Mouse (Mus musculus) layer of hippocampus, adult 11-12 months (tissue): ENCODE data around the gene Abhd14a.

ENCODE experiments used
- DNase-seq: peaks from one replicate; pipeline ENCODE4 v3.0.0; 2022; ENCODE audit warnings: low spot score

Gene Abhd14a

GRCm38 (mm10) chr9:106469317-106469716 lies 21.8 kb upstream of the Abhd14a start:
- DNase-seq, result no peak

- no peak for DNase-seq
Measured at GRCm38 (mm10) chr9:106467746-106468145, 20.3 kb upstream of the Abhd14a start.

GRCm38 (mm10) chr9:106466721-106467120 lies 19.2 kb upstream of the Abhd14a start:
- no peak for DNase-seq

GRCm38 (mm10) chr9:106465571-106466200 lies 18.2 kb upstream of the Abhd14a start, which contains the start of gene Gpr62:
Gene Gpr62 (minus strand): TSS chr9:106465938.
- peak; percentile 84 for DNase-seq

GRCm38 (mm10) chr9:106464751-106465541 lies 17.5 kb upstream of the Abhd14a start:
- DNase-seq, result peak; percentile 75

GRCm38 (mm10) chr9:106463122-106464063 lies 15.9 kb upstream of the Abhd14a start:
- no peak for DNase-seq

- no peak for DNase-seq
Measured at GRCm38 (mm10) chr9:106462430-106462800, 14.9 kb upstream of the Abhd14a start.

GRCm38 (mm10) chr9:106461641-106462429 lies 14.4 kb upstream of the Abhd14a start:
- DNase-seq, result no peak

- DNase-seq, result no peak
Measured at GRCm38 (mm10) chr9:106461026-106461415, 13.5 kb upstream of the Abhd14a start.

GRCm38 (mm10) chr9:106460401-106461025 lies 13.0 kb upstream of the Abhd14a start:
- no peak for DNase-seq

GRCm38 (mm10) chr9:106459946-106460345 lies 12.5 kb upstream of the Abhd14a start:
- no peak for DNase-seq

- no peak for DNase-seq
Measured at GRCm38 (mm10) chr9:106457920-106458319, 10.4 kb upstream of the Abhd14a start.

GRCm38 (mm10) chr9:106457163-106457559 lies 9.7 kb upstream of the Abhd14a start:
- DNase-seq, result no peak

GRCm38 (mm10) chr9:106456325-106457162 lies 9.1 kb upstream of the Abhd14a start:
- no peak for DNase-seq

GRCm38 (mm10) chr9:106454888-106455681 lies 7.6 kb upstream of the Abhd14a start:
- DNase-seq, result peak; percentile 37

GRCm38 (mm10) chr9:106454071-106454761 lies 6.7 kb upstream of the Abhd14a start:
- peak; percentile 36 for DNase-seq

- DNase-seq, result peak; percentile 71
Measured at GRCm38 (mm10) chr9:106453271-106454070, 6.0 kb upstream of the Abhd14a start, which contains the start of gene Pcbp4. Gene Pcbp4 (plus strand): TSS chr9:106453291.

- DNase-seq, result peak; percentile 63
Measured at GRCm38 (mm10) chr9:106452821-106453220, 5.3 kb upstream of the Abhd14a start.
